Mouse (Mus musculus) gastrocnemius, adult 18-20 months (tissue): ENCODE measurements around the gene Rasd2. TPM values are rescaled to one million over a fixed set of nuclear protein-coding genes. Genes with fewer than 3 reads are reported as not detected.

ENCODE experiments used
- DNase-seq: peaks from one replicate; pipeline ENCODE4 v3.0.0; 2021; ENCODE audit warnings: low spot score
- long read RNA-seq, 2 experiments: library from polyadenylated mRNA; stranded (forward); transcript quantifications; one replicate each; pipeline ENCODE4 v2.0.0; 2021
- total RNA-seq, 2 experiments: library from RNA; stranded (reverse); gene quantifications; 2 replicates each; pipeline ENCODE4 v1.2.3; 2021

Gene Rasd2
- total RNA-seq, result 10 to 100 TPM; 65.5 to 99.9 TPM
- long read RNA-seq, experiment 1, transcript Rasd2-202 (3 exons, 2,810 nt), result major isoform, 68 of 79 reads
- long read RNA-seq, experiment 1, partial matches to known transcripts, result 0 of 79 reads
- long read RNA-seq, experiment 1, other reads (novel, unspliced or antisense), result 11 of 79 reads
- long read RNA-seq, experiment 2, transcript Rasd2-202 (3 exons, 2,810 nt), result major isoform, 60 of 75 reads
- long read RNA-seq, experiment 2, partial matches to known transcripts, result 13 of 75 reads
- long read RNA-seq, experiment 2, other reads (novel, unspliced or antisense), result 2 of 75 reads

- DNase-seq, result no peak
These were observed at the start of gene Rasd2 for GRCm38 (mm10) chr8:75213686-75214085. Rasd2 (plus strand) TSS chr8:75213944.

- no peak for DNase-seq
These were observed 44.4 kb upstream of the Rasd2 start for GRCm38 (mm10) chr8:75169363-75169762.

- no peak for DNase-seq
These were observed 41.6 kb upstream of the Rasd2 start for GRCm38 (mm10) chr8:75172009-75172685.

- DNase-seq, result no peak
These were observed 20.7 kb upstream of the Rasd2 start for GRCm38 (mm10) chr8:75193022-75193421.

- no peak for DNase-seq
These were observed 19.2 kb upstream of the Rasd2 start for GRCm38 (mm10) chr8:75194473-75195071.

GRCm38 (mm10) chr8:75197170-75197569 is 16.6 kb upstream of the Rasd2 start:
- no peak for DNase-seq

DNA sequence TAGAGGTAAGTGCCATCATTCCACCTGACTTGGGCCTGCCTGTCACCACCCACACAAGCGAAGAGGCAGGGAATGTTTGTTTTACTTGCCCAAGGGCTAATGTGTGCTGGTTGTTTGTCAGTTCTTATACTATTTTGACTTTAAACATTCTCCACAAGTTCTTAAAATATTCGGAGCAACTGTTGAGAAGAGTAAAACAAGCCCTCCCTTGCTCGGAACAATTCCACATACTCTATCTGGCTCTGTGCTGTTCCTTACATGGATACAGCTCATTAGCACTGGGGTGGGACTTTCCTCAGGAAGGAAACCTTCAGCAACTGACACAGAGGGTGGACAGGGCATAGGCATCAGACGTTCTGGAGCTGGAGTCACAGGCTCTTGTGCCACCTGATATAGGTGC is 15.9 kb upstream of the Rasd2 start:
- DNase-seq, result no peak

DNA sequence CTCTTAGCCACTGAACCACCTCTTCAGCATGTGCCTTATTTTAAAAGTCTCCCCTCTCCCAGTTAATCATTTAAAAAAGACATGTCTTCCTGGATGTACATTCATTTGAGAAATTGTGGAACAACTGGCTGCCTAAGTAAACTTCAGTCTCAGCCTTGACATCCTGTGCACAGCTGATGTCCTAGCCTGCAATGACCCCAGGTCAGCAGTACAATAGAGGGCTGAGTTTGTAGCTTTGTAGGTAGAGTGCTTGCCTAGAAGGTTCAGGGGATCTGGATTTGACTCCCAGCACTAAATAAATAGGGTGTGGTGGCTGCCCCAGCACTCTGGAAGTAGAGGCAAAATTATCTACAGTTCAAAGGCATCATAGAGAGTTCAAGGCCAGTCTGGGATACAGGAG is 15.4 kb upstream of the Rasd2 start:
- no peak for DNase-seq

- no peak for DNase-seq
These were observed 14.6 kb upstream of the Rasd2 start for GRCm38 (mm10) chr8:75198988-75199765.

GRCm38 (mm10) chr8:75199914-75200313 is 13.8 kb upstream of the Rasd2 start:
- peak; percentile 49 for DNase-seq

- DNase-seq, result peak; percentile 45
These were observed 11.6 kb upstream of the Rasd2 start for GRCm38 (mm10) chr8:75202041-75202656.

- no peak for DNase-seq
These were observed 10.8 kb upstream of the Rasd2 start for GRCm38 (mm10) chr8:75202913-75203312.

- no peak for DNase-seq
These were observed 10.3 kb upstream of the Rasd2 start for GRCm38 (mm10) chr8:75203420-75203819.

DNA sequence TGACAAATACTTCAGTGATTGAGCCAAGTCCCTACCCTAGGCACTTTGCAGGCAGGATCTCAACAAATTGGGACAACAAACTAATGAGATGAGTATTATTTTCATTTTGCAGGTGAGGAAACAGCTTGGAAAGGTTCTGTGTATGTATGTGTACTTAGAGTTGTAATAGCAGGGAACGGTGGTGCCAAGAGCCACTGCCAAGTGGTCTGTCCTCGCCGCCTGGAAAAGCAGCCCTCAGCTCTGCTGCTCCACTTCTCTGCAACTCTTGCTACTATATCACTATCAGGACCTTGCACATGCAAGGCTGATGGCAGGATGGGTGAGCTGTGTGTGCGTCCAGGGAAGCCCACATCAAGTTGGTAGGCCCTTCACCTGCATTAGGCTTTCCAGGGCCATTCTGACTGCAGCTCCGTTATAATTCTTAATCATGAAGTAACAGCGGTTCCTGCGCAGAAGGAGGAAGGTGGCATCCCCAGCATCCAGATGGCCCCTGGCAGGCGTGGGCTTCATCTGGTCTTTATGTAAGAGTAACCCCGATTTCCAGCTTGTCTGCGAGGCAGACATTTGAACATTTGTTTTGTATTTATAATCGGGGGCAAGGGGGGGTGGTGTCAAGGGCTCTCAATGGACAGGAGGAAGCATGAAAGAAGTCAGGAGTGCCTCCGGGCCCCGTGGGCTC is 9.4 kb upstream of the Rasd2 start:
- no peak for DNase-seq

DNA sequence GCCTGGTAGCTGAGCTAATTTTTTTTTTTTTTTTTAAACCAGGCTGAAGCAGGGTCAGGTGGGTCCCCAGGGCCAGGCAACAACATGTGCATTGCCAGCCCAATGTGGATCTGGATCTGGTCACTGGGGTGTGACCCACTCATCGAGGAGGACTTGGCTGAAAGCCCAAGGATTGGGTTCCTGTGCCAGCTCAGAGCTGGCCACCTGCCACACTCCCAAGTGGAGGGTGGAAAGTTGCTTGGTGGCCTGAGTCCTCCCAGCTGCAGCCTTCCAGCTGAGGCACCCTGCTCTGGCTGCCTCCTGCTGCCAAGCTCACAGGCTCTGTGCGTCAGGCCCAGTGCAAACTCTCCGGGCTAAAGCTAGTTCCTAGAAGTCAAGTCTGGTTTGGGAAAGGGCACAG is 2.3 kb upstream of the Rasd2 start:
- DNase-seq, result no peak

DNA sequence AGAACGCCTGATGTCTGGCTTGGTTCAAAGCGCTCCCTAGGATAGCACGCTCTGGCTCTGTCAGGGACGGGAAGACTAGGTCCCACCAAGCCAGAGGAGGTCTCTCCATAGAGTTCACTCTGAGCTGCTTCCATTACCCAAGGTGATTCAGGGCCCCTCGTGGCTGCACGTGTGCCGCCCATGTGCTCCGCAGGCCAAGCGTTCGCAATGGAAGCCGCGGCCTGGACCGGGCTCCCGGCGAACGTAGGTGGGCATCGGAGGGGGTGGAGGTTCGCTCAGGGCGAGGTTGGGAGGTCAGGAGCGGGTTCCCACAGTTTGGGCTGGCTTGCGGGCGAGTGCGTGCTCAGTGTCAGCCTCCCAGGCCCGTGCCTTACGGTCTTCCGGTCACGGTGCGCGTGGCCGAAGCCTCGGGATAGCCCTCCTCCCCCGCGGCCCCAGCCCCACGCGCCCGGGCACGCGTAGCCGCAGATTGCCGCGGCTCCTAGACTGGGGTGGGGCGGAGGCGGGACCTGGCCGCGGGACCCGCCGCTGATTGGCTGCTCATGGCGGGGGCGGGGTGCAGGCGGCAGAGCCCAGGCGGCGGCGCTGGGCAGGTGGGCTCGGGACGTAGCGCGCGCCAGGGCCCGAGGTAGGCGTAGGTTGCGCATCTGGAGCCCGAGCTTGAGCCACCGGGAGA is 975 bp upstream of the Rasd2 start:
- DNase-seq, result peak; percentile 85

DNA sequence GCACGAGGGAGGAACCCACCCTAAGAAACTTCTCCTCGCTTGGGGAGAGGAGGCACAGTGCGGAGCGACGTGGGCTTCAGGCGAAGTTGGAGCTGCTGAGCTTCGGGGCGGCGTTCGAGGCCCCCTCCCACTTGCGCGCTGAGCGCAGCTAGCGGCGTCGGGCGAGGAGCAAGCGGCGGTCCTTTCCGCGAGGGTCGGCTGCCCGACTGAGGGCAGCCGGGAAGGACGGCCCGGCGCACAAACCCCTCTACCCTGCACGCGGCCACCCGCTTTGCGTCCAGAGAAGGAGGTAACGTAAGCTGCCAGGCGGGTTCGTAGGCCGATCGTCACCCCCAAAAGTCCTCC is 465 bp upstream of the Rasd2 start:
- no peak for DNase-seq

GRCm38 (mm10) chr8:75215046-75215445 is 1.3 kb downstream of the Rasd2 start:
- DNase-seq, result peak; percentile 81

DNA sequence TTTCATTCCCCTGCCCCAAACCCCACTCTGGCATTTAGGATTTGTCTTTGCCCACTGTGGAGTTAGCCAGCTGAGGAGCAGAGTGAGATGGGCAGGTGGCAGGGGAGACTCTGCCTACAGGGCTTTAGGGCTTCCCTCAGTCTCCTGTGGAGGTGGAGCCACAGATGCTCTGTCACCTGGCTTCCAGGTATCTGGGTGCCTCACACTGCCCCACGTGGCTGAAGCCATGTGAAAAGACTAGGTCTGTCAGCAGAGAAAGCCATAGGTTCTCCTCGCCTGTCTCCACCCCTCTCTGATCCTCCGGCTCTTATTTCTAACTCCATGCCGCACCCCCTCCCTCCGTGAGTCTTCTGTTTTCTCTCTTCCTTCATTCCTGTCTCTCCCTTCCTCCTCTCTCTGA is 2.2 kb downstream of the Rasd2 start:
- no peak for DNase-seq

DNA sequence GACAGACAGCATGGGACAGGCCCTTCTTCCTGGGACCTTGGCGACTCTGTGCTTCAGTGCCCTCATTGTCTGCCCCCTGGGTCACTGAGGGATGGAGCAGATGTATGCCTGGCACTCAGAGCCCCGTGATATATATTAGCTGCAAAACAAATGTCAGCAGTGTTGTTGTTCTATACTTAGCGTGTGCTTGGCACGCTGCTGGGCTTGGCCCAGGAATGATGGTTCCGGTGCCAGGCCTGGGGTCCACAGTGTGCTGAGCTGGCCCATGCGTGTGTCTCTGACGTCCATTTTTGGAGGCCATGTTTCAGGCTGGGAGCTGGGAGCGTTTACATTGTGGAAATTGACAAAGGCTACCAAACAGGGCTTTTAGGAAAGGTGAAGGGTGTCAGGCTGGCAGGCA is 3.1 kb downstream of the Rasd2 start:
- peak; percentile 54 for DNase-seq

- peak; percentile 79 for DNase-seq
These were observed 4.2 kb downstream of the Rasd2 start for GRCm38 (mm10) chr8:75217969-75218368.
